Mouse (Mus musculus) stomach, postnatal 0 days (tissue): ENCODE data around the gene Rtn4. TPM values are rescaled to one million over a fixed set of nuclear protein-coding genes. Genes with fewer than 3 reads are reported as not detected.

ENCODE experiments used
- ATAC-seq: fragments of 200-750 bp; cut with Nextera tagmentation; 2 replicates; pipeline ENCODE4 v1.8.0; 2017; ENCODE audit not compliant: low FRiP score, low TSS enrichment
- DNase-seq: peaks from one replicate; pipeline ENCODE4 v3.0.0-alpha.2; 2016; ENCODE audit warnings: low spot score
- H3K27ac ChIP-seq: fragments of 300-500 bp; sonication (generic); replicated peaks from 2 replicates; pipeline ENCODE4 v1.5.1; 2014; ENCODE audit warnings: mild to moderate bottlenecking, control low read depth
- H3K27me3 ChIP-seq: fragments of 300-500 bp; sonication (generic); 2 replicates; pipeline ENCODE4 v1.6.1; 2014; ENCODE audit warnings: low read length; ENCODE audit not compliant: control insufficient read depth, insufficient read depth
- H3K36me3 ChIP-seq: fragments of 300-500 bp; sonication (generic); 2 replicates; pipeline ENCODE4 v1.6.1; 2014; ENCODE audit warnings: low read length, mixed read lengths; ENCODE audit not compliant: control insufficient read depth, insufficient read depth
- H3K4me1 ChIP-seq: fragments of 300-500 bp; sonication (generic); replicated peaks from 2 replicates; pipeline ENCODE4 v1.6.1; 2014; ENCODE audit warnings: antibody characterized with exemption; ENCODE audit not compliant: control insufficient read depth, insufficient read depth
- H3K4me2 ChIP-seq: fragments of 300-500 bp; sonication (generic); replicated peaks from 2 replicates; pipeline ENCODE4 v1.6.1; 2014; ENCODE audit warnings: low read depth, mild to moderate bottlenecking, control low read depth, moderate library complexity
- H3K4me3 ChIP-seq: fragments of 300-500 bp; sonication (generic); 2 replicates; pipeline ENCODE4 v1.5.1; 2014; ENCODE audit warnings: low read depth, low read length, control low read depth
- H3K9ac ChIP-seq: fragments of 300-500 bp; sonication (generic); 2 replicates; pipeline ENCODE4 v1.6.1; 2014; ENCODE audit warnings: mild to moderate bottlenecking, low read length, control low read depth, mixed read lengths
- H3K9me3 ChIP-seq: fragments of 300-500 bp; sonication (generic); 2 replicates; pipeline ENCODE4 v1.6.1; 2016; ENCODE audit warnings: low read length; ENCODE audit not compliant: control insufficient read depth
- CTCF ChIP-seq: IDR thresholded peaks from 2 replicates; pipeline ENCODE4 v1.5.1; 2016; ENCODE audit warnings: antibody characterized with exemption, low read depth, mild to moderate bottlenecking, moderate library complexity
- EP300 ChIP-seq: optimal IDR thresholded peaks from 2 replicates; pipeline ENCODE3; 2016; ENCODE audit warnings: antibody characterized with exemption
- WGBS: fragments of 180-500 bp; shearing (Covaris S2); extraction: QIAGEN DNeasy Blood & Tissue Kit; methylation state at CpG from one replicate; pipeline ENCODE4 v1.1.7; 2014; 5-methylcytosine and 5-hydroxymethylcytosine counted together
- polyA plus RNA-seq: library from polyadenylated mRNA; unstranded; fragments of >200 nt; fragmentation: Nextera tagmentation; extraction: Ambion mirVana; gene quantifications from 2 replicates; pipeline ENCODE4 v1.2.1, GENCODE M21; 2015

The Rtn4 gene
- polyA plus RNA-seq, 1 experiment from 2014 or later = 56.1 TPM

GRCm38 (mm10) chr11:29715499-29715898 lies 22.8 kb downstream of the Rtn4 start:
- no peaks in the 10 kb centered on the region for H3K9me3 ChIP-seq
- no peaks in the 10 kb centered on the region for H3K27me3 ChIP-seq
- H3K4me1 ChIP-seq = no peaks in the 10 kb centered on the region
- no peak for DNase-seq
- WGBS = 86% methylated on average over 3 of the region's 3 CpGs
- no peak for ATAC-seq
- no peak overlapping the region for H3K9ac ChIP-seq
- H3K36me3 ChIP-seq = no peaks in the 10 kb centered on the region
- H3K4me3 ChIP-seq = no peak overlapping the region
- peak; percentile 68 for TF ChIP-seq CTCF
- TF ChIP-seq EP300 = no peak
- no peak overlapping the region for H3K4me2 ChIP-seq
- H3K27ac ChIP-seq = no peak overlapping the region

- Histone ChIP-seq H3K4me2 (peak overlapping the region; percentile 6; the same call in 1 of the 2 replicates), H3K27me3 (no peaks in the 10 kb centered on the region), H3K36me3 (no peaks in the 10 kb centered on the region), H3K4me3 (no peak overlapping the region), H3K4me1 (no peaks in the 10 kb centered on the region), H3K9me3 (no peaks in the 10 kb centered on the region), H3K9ac (no peak overlapping the region), H3K27ac (no peak overlapping the region)
- DNase-seq (peak; percentile 31), ATAC-seq (no peak)
- no peak for TF ChIP-seq EP300
- TF ChIP-seq CTCF = no peak
- 15% methylated on average over 6 of the region's 6 CpGs for WGBS
These were observed 25.8 kb downstream of the Rtn4 start for GRCm38 (mm10) chr11:29718541-29718940.

GRCm38 (mm10) chr11:29719597-29719996 lies 26.9 kb downstream of the Rtn4 start:
- 33% methylated on average over 1 of the region's 1 CpGs for WGBS
- H3K27ac ChIP-seq = no peak overlapping the region
- H3K4me1 ChIP-seq = no peaks in the 10 kb centered on the region
- H3K4me2 ChIP-seq = no peak overlapping the region
- H3K4me3 ChIP-seq = no peak overlapping the region
- no peak for TF ChIP-seq EP300
- TF ChIP-seq CTCF = no peak
- H3K36me3 ChIP-seq = no peaks in the 10 kb centered on the region
- H3K9me3 ChIP-seq = no peaks in the 10 kb centered on the region
- ATAC-seq = no peak
- H3K27me3 ChIP-seq = no peaks in the 10 kb centered on the region
- no peak for DNase-seq
- no peak overlapping the region for H3K9ac ChIP-seq

GRCm38 (mm10) chr11:29724213-29724612 lies 31.5 kb downstream of the Rtn4 start:
- no peak for DNase-seq
- H3K4me3 ChIP-seq = no peak overlapping the region
- H3K9ac ChIP-seq = no peak overlapping the region
- no peaks in the 10 kb centered on the region for H3K4me1 ChIP-seq
- no peaks in the 10 kb centered on the region for H3K27me3 ChIP-seq
- no peak overlapping the region for H3K4me2 ChIP-seq
- H3K9me3 ChIP-seq = no peaks in the 10 kb centered on the region
- ATAC-seq = no peak
- WGBS = 91% methylated on average over 2 of the region's 2 CpGs
- no peak overlapping the region for H3K27ac ChIP-seq
- H3K36me3 ChIP-seq = no peaks in the 10 kb centered on the region
- TF ChIP-seq EP300 (no peak), CTCF (no peak)

- ATAC-seq (no peak), DNase-seq (no peak)
- no peaks in the 10 kb centered on the region for H3K36me3 ChIP-seq
- H3K9ac ChIP-seq = no peak overlapping the region
- no peak overlapping the region for H3K4me3 ChIP-seq
- H3K9me3 ChIP-seq = no peaks in the 10 kb centered on the region
- no peaks in the 10 kb centered on the region for H3K27me3 ChIP-seq
- H3K27ac ChIP-seq = no peak overlapping the region
- no peak for TF ChIP-seq CTCF
- no peak for TF ChIP-seq EP300
- H3K4me1 ChIP-seq = no peaks in the 10 kb centered on the region
- H3K4me2 ChIP-seq = no peak overlapping the region
These were observed 32.4 kb downstream of the Rtn4 start for GRCm38 (mm10) chr11:29725167-29725566.

GRCm38 (mm10) chr11:29725610-29726009 lies 32.9 kb downstream of the Rtn4 start:
- ATAC-seq (no peak), DNase-seq (no peak)
- Histone ChIP-seq H3K27me3 (no peaks in the 10 kb centered on the region), H3K4me1 (no peaks in the 10 kb centered on the region), H3K27ac (no peak overlapping the region), H3K9me3 (no peaks in the 10 kb centered on the region), H3K4me2 (no peak overlapping the region), H3K9ac (no peak overlapping the region), H3K36me3 (no peaks in the 10 kb centered on the region), H3K4me3 (no peak overlapping the region)
- WGBS = 43% methylated on average over 1 of the region's 1 CpGs
- TF ChIP-seq CTCF = peak; percentile 39
- no peak for TF ChIP-seq EP300
